Mouse (Mus musculus) ES-E14 (cell line): Measurements from ENCODE around the gene Myl7.

ENCODE experiments used
- HCFC1 ChIP-seq: IDR thresholded peaks from 2 replicates; pipeline ENCODE4 v1.6.1; 2012; ENCODE audit warnings: low read length, inconsistent platforms, borderline replicate concordance; ENCODE audit not compliant: insufficient read depth
- MAFK ChIP-seq: IDR thresholded peaks from 2 replicates; pipeline ENCODE4 v1.6.1; 2014; ENCODE audit warnings: mild to moderate bottlenecking, low read depth, low read length, inconsistent platforms; ENCODE audit not compliant: insufficient read depth

GRCm38 (mm10) chr11:5870069-5870468 is 28.5 kb downstream of the Myl7 start:
- no peak for TF ChIP-seq MAFK
- TF ChIP-seq HCFC1, result no peak
